Mouse (Mus musculus) cerebellum, adult 2 months (tissue): ENCODE measurements at regions not wholly inside any gene's neighbourhood (a gene's known extent, or its start where the extent isn't known, plus 50 kb on each side); places are given as distances from the start of the nearest gene placed in this dataset.

ENCODE experiments used
- CTCF ChIP-seq: fragments of 200-500 bp; IDR thresholded peaks from 2 replicates; pipeline ENCODE4 v1.5.1; 2011; ENCODE audit warnings: low read depth, mild to moderate bottlenecking, control low read depth, low read length, moderate library complexity, borderline replicate concordance; ENCODE audit not compliant: insufficient read depth
- POLR2A ChIP-seq: fragments of 200-500 bp; IDR thresholded peaks from 2 replicates; pipeline ENCODE4 v1.6.1; 2011; ENCODE audit warnings: low read length, control low read depth, borderline replicate concordance; ENCODE audit not compliant: insufficient read depth

DNA sequence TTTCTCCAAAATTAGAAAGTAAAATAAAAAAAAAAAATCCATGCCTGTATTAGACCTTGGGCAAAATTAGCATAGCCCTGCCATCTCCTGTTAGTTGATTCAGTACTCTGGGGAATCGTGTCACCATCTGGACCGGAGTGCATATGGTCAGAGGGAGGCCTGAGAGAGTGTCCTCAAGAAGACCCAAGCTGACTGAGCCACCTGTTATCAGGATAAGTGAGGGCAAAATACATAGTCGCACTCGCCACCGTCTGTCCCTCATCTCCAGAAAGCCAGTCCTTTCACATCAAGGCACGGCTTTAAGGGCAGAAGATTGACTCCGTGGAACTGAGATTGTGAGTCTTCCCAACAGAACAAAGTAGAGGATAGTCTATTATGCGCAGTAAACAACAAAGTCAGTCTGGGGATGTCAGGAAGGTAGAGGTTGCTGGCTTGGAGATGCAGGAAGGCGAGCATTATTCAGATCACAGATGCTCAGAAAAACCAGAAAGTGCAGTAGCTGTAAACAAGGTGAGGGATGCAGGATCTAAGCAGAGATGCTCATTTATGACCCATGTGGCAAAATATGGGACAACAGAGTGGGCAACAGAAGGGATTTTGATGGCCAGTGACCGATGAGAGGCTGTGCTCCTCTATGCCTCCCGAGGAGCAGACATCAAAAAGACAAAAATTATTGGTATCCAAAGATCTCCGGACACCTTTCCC lies 88.8 kb upstream of the Trhde start:
- TF ChIP-seq POLR2A: peak; percentile 34; the same call in 1 of the 2 replicates
- no peak for TF ChIP-seq CTCF
